Mouse (Mus musculus): ENCODE results near the gene Zfp369.

GRCm38 (mm10) chr13:65311826-65312225 lies 33.2 kb downstream of the Zfp369 start:
- no peak for TF ChIP-seq CTCF (IDR thresholded peaks at IDR 0.05; ENCODE audit: low read depth, low read length)
- TF ChIP-seq POLR2A (IDR thresholded peaks at IDR 0.05; ENCODE audit: insufficient read depth, low read length) = no peak
- no peak for TF ChIP-seq EP300 (IDR thresholded peaks at IDR 0.05; ENCODE audit: insufficient read depth, low read depth, low read length)

Measured in ES-Bruce4 (cell line).